Mouse (Mus musculus): ENCODE measurements around the gene Krt19. TPM values are rescaled to one million over a fixed set of nuclear protein-coding genes. Genes with fewer than 3 reads are reported as not detected.

The Krt19 gene
- polyA plus RNA-seq, 1 experiment = not detected

- H3K27ac ChIP-seq (ENCODE audit: insufficient read depth, low read depth, low read length) = no peak within 1 kb of the TSS
- no peak within 1 kb of the TSS for H3K4me3 ChIP-seq (ENCODE audit: insufficient read depth, low read depth, low read length)
- WGBS = 49% methylated on average over 9 of the region's 9 CpGs
- no peak for TF ChIP-seq CTCF (IDR thresholded peaks at IDR 0.05; ENCODE audit: insufficient read depth, low read depth, low read length)
- H3K4me1 ChIP-seq (ENCODE audit: control insufficient read depth, insufficient read depth, low read length) = no peaks in the 10 kb centered on the region
Observed at GRCm38 (mm10) chr11:100096141-100096540, 52.3 kb downstream of the Krt19 start, which contains the start of gene Krt35. Gene Krt35 (minus strand): TSS chr11:100096241.

Other genes with a start within 250 kb of the Krt19 start
- not detected in 2 replicates for gene Krtap31-1, start 240.7 kb downstream of the Krt19 start, polyA plus RNA-seq (2012; ENCODE audit: insufficient read depth, insufficient read length, low replicate concordance, missing spikeins)
- gene Gm11565, start 233.9 kb downstream of the Krt19 start, polyA plus RNA-seq (2012; ENCODE audit: insufficient read depth, insufficient read length, low replicate concordance, missing spikeins) = not detected in 2 replicates
- gene Krtap31-2, start 212.4 kb downstream of the Krt19 start, polyA plus RNA-seq (2012; ENCODE audit: insufficient read depth, insufficient read length, low replicate concordance, missing spikeins) = not detected in 2 replicates
- not detected in 2 replicates for gene Krtap9-5, start 200.2 kb downstream of the Krt19 start, polyA plus RNA-seq (2012; ENCODE audit: insufficient read depth, insufficient read length, low replicate concordance, missing spikeins)
- gene Krtap29-1, start 169.6 kb downstream of the Krt19 start, polyA plus RNA-seq (2012; ENCODE audit: insufficient read depth, insufficient read length, low replicate concordance, missing spikeins) = not detected in 2 replicates
- not detected in 2 replicates for gene Krtap16-1, start 162.1 kb downstream of the Krt19 start, polyA plus RNA-seq (2012; ENCODE audit: insufficient read depth, insufficient read length, low replicate concordance, missing spikeins)
- not detected in 2 replicates for gene Krtap17-1, start 154.7 kb downstream of the Krt19 start, polyA plus RNA-seq (2012; ENCODE audit: insufficient read depth, insufficient read length, low replicate concordance, missing spikeins)
- not detected in 2 replicates for gene Krt33a, start 132.5 kb downstream of the Krt19 start, polyA plus RNA-seq (2012; ENCODE audit: insufficient read depth, insufficient read length, low replicate concordance, missing spikeins)
- gene Krt33b, start 118.8 kb downstream of the Krt19 start, polyA plus RNA-seq (2012; ENCODE audit: insufficient read depth, insufficient read length, low replicate concordance, missing spikeins) = not detected in 2 replicates
- not detected in 2 replicates for gene Krt34, start 107.1 kb downstream of the Krt19 start, polyA plus RNA-seq (2012; ENCODE audit: insufficient read depth, insufficient read length, low replicate concordance, missing spikeins)
- not detected in 2 replicates for gene Krt31, start 98.1 kb downstream of the Krt19 start, polyA plus RNA-seq (2012; ENCODE audit: insufficient read depth, insufficient read length, low replicate concordance, missing spikeins)
- gene Krt32, start 60.4 kb downstream of the Krt19 start, polyA plus RNA-seq (2012; ENCODE audit: insufficient read depth, insufficient read length, low replicate concordance, missing spikeins) = not detected in 2 replicates
- gene Krt35, start 52.4 kb downstream of the Krt19 start, polyA plus RNA-seq (2012; ENCODE audit: insufficient read depth, insufficient read length, low replicate concordance, missing spikeins) = not detected in 2 replicates
- gene Krt36, start 43.0 kb downstream of the Krt19 start, polyA plus RNA-seq (2012; ENCODE audit: insufficient read depth, insufficient read length, low replicate concordance, missing spikeins) = not detected in 2 replicates
- not detected in 2 replicates for gene Krt13, start 27.1 kb downstream of the Krt19 start, polyA plus RNA-seq (2012; ENCODE audit: insufficient read depth, insufficient read length, low replicate concordance, missing spikeins)
- gene Krt15, start 12.7 kb downstream of the Krt19 start, polyA plus RNA-seq (2012; ENCODE audit: insufficient read depth, insufficient read length, low replicate concordance, missing spikeins) = not detected in 2 replicates
- not detected in 2 replicates for gene Krt9, start 44.6 kb upstream of the Krt19 start, polyA plus RNA-seq (2012; ENCODE audit: insufficient read depth, insufficient read length, low replicate concordance, missing spikeins)
- gene Krt14, start 58.9 kb upstream of the Krt19 start, polyA plus RNA-seq (2012; ENCODE audit: insufficient read depth, insufficient read length, low replicate concordance, missing spikeins) = not detected in 2 replicates
- gene Krt16, start 100.2 kb upstream of the Krt19 start, polyA plus RNA-seq (2012; ENCODE audit: insufficient read depth, insufficient read length, low replicate concordance, missing spikeins) = not detected in 2 replicates
- not detected in 2 replicates for gene Krt17, start 112.4 kb upstream of the Krt19 start, polyA plus RNA-seq (2012; ENCODE audit: insufficient read depth, insufficient read length, low replicate concordance, missing spikeins)
- not detected in 2 replicates for gene Krt42, start 121.2 kb upstream of the Krt19 start, polyA plus RNA-seq (2012; ENCODE audit: insufficient read depth, insufficient read length, low replicate concordance, missing spikeins)
- gene Eif1, start 171.2 kb upstream of the Krt19 start, polyA plus RNA-seq (2012; ENCODE audit: insufficient read depth, insufficient read length, low replicate concordance, missing spikeins) = not detected in 2 replicates
- gene Gast, start 185.7 kb upstream of the Krt19 start, polyA plus RNA-seq (2012; ENCODE audit: insufficient read depth, insufficient read length, low replicate concordance, missing spikeins) = not detected in 2 replicates
- not detected in 2 replicates for gene Hap1, start 207.5 kb upstream of the Krt19 start, polyA plus RNA-seq (2012; ENCODE audit: insufficient read depth, insufficient read length, low replicate concordance, missing spikeins)
- not detected in 2 replicates for gene Jup, start 249.1 kb upstream of the Krt19 start, polyA plus RNA-seq (2012; ENCODE audit: insufficient read depth, insufficient read length, low replicate concordance, missing spikeins)

Measured in olfactory bulb, adult 2 months (tissue).